Mouse (Mus musculus): ENCODE measurements at regions not wholly inside any gene's neighbourhood (a gene's known extent, or its start where the extent isn't known, plus 50 kb on each side); places are given as distances from the start of the nearest gene placed in this dataset. TPM values are rescaled to one million over a fixed set of nuclear protein-coding genes. Genes with fewer than 3 reads are reported as not detected.

Small RNA genes in the stretch of these regions (microRNA-seq; reads per million reads assigned to microRNA genes)
- gene Gm24054: not detected

Data from neural tube, embryonic 12.5 days (tissue).